Mouse (Mus musculus) lung, postnatal 0 days (tissue): ENCODE results near the gene Jak3. TPM values are rescaled to one million over a fixed set of nuclear protein-coding genes. Genes with fewer than 3 reads are reported as not detected.
"Not testable (repeated sequence)": the region's sequence is repeated elsewhere in the genome, so short reads cannot be mapped to it uniquely, and the experiment has no call there.

Experiments
- ATAC-seq: fragments of 200-750 bp; cut with Nextera tagmentation; 2 replicates; pipeline ENCODE4 v1.8.0; 2017; ENCODE audit warnings: moderate library complexity
- DNase-seq: peaks from one replicate; pipeline ENCODE4 v3.0.0-alpha.2; 2016; ENCODE audit warnings: low spot score
- H3K27ac ChIP-seq: fragments of 300-500 bp; sonication (generic); 2 replicates; pipeline ENCODE4 v1.5.1; 2014; ENCODE audit warnings: antibody characterized with exemption, mild to moderate bottlenecking, low read length, mixed read lengths
- H3K27me3 ChIP-seq: fragments of 300-500 bp; sonication (generic); replicated peaks from 2 replicates; pipeline ENCODE4 v1.6.1; 2014; ENCODE audit warnings: low read length, mixed read lengths; ENCODE audit not compliant: insufficient read depth
- H3K36me3 ChIP-seq: fragments of 300-500 bp; sonication (generic); 2 replicates; pipeline ENCODE4 v1.6.1; 2014; ENCODE audit warnings: low read length, mixed read lengths; ENCODE audit not compliant: insufficient read depth
- H3K4me1 ChIP-seq: fragments of 300-500 bp; sonication (generic); 2 replicates; pipeline ENCODE4 v1.6.1; 2014; ENCODE audit warnings: antibody characterized with exemption, low read depth, low read length, mixed read lengths; ENCODE audit not compliant: insufficient read depth
- H3K4me2 ChIP-seq: fragments of 300-500 bp; sonication (generic); replicated peaks from 2 replicates; pipeline ENCODE4 v1.6.1; 2014; ENCODE audit warnings: low read depth, mild to moderate bottlenecking, low read length, moderate library complexity, mixed read lengths
- H3K4me3 ChIP-seq: fragments of 300-500 bp; sonication (generic); 2 replicates; pipeline ENCODE4 v1.5.1; 2014; ENCODE audit warnings: low read depth, low read length
- H3K9ac ChIP-seq: fragments of 300-500 bp; sonication (generic); replicated peaks from 2 replicates; pipeline ENCODE4 v1.6.1; 2014; ENCODE audit warnings: low read depth, mild to moderate bottlenecking
- H3K9me3 ChIP-seq: fragments of 300-500 bp; sonication (generic); 2 replicates; pipeline ENCODE4 v1.6.1; 2016; ENCODE audit warnings: low read length, mixed read lengths
- CTCF ChIP-seq: IDR thresholded peaks from 2 replicates; pipeline ENCODE4 v1.5.1; 2016; ENCODE audit warnings: antibody characterized with exemption, mild to moderate bottlenecking
- EP300 ChIP-seq: IDR thresholded peaks from 2 replicates; pipeline ENCODE4 v1.6.1; 2016; ENCODE audit warnings: antibody characterized with exemption, mild to moderate bottlenecking, control low read depth
- WGBS: fragments of 180-500 bp; shearing (Covaris S2); extraction: QIAGEN DNeasy Blood & Tissue Kit; methylation state at CpG from one replicate; pipeline ENCODE4 v1.1.7; 2014; 5-methylcytosine and 5-hydroxymethylcytosine counted together
- polyA plus RNA-seq: library from polyadenylated mRNA; unstranded; fragments of >200 nt; fragmentation: Nextera tagmentation; extraction: Ambion mirVana; gene quantifications from 2 replicates; pipeline ENCODE4 v1.2.1, GENCODE M21; 2015

The Jak3 gene
- polyA plus RNA-seq, 1 experiment from 2014 or later = 7.7 TPM

DNA sequence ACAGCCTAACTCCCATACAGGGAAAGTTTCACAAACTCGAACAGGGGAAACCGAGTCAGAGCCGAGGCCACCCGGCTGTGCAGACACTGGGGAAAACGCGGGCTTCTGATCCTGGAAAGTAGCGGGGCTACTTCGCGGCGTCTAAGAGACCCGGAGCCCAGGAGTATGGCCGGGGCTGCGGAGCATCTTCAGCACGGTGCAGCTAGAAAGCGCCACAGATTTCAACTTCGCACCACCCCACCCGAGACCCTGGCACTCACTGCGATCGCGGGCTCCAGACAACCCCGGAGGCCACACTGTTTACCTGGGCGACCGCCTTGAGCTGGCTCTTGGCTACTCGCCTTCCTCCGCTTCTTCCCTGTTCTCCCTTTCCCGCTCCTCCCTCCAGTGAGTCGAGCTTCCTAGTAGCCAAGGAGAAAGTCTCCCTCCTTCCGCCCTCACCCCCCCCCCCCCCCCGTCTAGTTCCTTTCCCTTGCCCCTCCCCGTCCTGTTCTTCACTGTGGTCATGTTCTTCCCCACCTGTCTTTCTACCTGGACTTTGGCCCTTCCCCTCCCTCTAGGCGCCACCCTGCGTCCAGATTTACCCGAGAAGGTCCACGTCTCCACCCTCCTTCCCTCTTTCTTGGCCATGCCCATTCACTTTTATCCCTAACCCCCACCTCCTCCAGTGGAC, 25.5 kb downstream of the Jak3 start, which contains the start of gene B3gnt3:
B3gnt3 (minus strand) TSS at position 376 of the 673 bp plus-strand sequence.
- WGBS = 11% methylated on average over 24 of the region's 34 CpGs
- H3K27ac ChIP-seq = peak within 1 kb of the TSS; percentile 71

DNA sequence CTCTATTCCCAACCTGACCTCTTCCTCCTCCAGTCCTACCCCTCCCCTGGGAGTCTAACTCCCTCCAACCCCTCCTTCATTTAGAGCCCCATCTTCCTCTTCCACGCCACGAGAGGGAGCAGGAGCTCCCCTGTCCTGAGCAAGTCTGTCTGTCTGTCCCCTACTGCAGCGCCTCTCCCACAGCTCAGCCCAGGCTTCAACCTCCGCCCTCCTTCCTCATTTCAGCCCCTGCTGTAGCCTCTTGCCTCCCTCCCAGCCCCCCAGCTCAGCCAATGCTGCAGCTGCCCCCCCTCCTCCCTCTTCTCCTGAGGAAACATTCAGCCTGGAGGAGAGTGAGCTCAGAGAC, 26.0 kb downstream of the Jak3 start:
- Histone ChIP-seq H3K27ac (no peak overlapping the region), H3K36me3 (no peaks in the 10 kb centered on the region), H3K4me2 (peak overlapping the region; percentile 60; the same call in 1 of the 2 replicates), H3K27me3 (peaks cover 15% of the 10 kb centered on the region; the same call in 1 of the 2 replicates), H3K4me3 (no peak overlapping the region), H3K4me1 (no peaks in the 10 kb centered on the region), H3K9ac (no peak overlapping the region), H3K9me3 (no peaks in the 10 kb centered on the region)
- 31% methylated on average over 4 of the region's 4 CpGs for WGBS
- TF ChIP-seq EP300 = no peak
- TF ChIP-seq CTCF = peak; percentile 51
- ATAC-seq (no peak), DNase-seq (no peak)

More for the DNA sequence above, 25.5 kb downstream of the Jak3 start, which contains the start of gene B3gnt3:
- Histone ChIP-seq H3K9me3 (no peaks in the 10 kb centered on the region), H3K9ac (no peak within 1 kb of the TSS; the same call in none of the 2 replicates), H3K4me2 (peak within 1 kb of the TSS; percentile 60), H3K27me3 (peaks cover 15% of the 10 kb centered on the region; the same call in 1 of the 2 replicates), H3K36me3 (no peaks in the 10 kb centered on the region), H3K4me1 (no peaks in the 10 kb centered on the region), H3K4me3 (peak within 1 kb of the TSS; percentile 41)
- ATAC-seq (no peak; the same call in 1 of the 2 replicates), DNase-seq (no peak)
- TF ChIP-seq EP300 (no peak), CTCF (no peak)

DNA sequence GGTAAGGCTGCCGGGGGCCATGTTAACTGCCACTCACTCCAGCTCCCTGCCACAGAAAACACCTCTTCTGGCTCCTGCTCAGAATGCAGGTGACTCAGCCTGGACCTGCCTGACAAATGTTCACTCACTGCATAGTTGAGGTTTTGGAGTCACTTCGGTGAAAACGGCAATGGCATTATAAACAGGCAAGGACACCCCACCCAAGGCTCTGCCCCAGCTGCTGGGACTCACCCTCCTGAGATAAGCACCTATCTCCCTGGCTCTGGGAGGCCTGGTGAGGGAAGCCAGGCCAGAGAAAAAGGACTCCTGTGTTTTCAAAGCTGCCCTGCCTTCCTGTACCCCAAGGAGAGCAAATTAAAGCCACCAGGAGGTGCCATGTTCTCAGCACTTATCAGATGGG, 26.8 kb downstream of the Jak3 start:
- H3K27ac ChIP-seq = no peak overlapping the region
- TF ChIP-seq CTCF (no peak), EP300 (no peak)
- H3K27me3 ChIP-seq = peaks cover 15% of the 10 kb centered on the region; the same call in 1 of the 2 replicates

DNA sequence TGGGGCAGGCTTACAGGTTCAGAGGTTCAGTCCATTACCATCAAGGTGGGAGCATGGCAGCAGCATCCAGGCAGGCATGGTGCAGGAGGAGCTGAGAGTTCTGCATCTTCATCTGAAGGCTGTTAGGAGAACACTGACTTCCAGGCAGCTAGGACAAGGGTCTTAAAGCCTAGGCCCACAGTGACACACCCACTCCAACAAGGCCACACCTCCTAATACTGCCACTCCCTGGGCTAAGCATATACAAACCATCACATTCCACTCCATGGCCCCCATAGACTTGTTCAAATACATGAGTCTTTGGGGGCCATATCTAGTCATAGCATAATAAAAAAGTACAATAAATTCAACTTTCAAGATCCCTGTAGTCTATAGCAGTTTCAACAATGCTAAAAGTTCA, 27.3 kb downstream of the Jak3 start:
- peaks cover 15% of the 10 kb centered on the region; the same call in 1 of the 2 replicates for H3K27me3 ChIP-seq

More for the DNA sequence above, 26.8 kb downstream of the Jak3 start:
- Histone ChIP-seq H3K4me3 (no peak overlapping the region), H3K9ac (no peak overlapping the region), H3K9me3 (no peaks in the 10 kb centered on the region), H3K4me1 (no peaks in the 10 kb centered on the region), H3K36me3 (no peaks in the 10 kb centered on the region), H3K4me2 (no peak overlapping the region)
- ATAC-seq = peak; percentile 11; the same call in 1 of the 2 replicates
- no peak for DNase-seq
- WGBS = 60% methylated on average over 3 of the region's 3 CpGs

DNA sequence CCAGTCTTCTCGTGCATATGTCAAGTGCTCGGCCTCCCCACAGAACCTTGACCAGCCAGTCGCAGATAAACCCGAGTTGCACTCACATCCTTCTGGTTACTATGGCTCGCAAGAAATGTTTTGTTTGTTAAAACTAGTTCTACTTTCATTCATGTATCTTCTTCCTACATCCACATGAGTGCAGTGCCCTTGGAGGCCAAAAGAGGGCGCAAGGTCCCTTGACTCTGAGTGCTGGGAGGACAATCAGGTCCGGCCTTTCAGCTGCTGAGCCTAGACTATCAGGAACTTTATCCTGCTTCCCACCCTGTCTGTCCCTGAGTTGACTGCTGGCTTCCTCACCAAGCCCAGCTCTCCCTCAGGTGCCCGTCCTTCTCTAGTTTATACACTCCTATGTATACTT, 31.8 kb downstream of the Jak3 start:
- Histone ChIP-seq H3K4me3 (no peak overlapping the region), H3K27ac (no peak overlapping the region), H3K9ac (no peak overlapping the region), H3K4me1 (no peaks in the 10 kb centered on the region), H3K4me2 (no peak overlapping the region), H3K9me3 (no peaks in the 10 kb centered on the region), H3K36me3 (no peaks in the 10 kb centered on the region), H3K27me3 (0 out of 2 replicates have a peak, but pooled peaks cover 5% of the 10 kb centered on the region)
- TF ChIP-seq CTCF (peak; percentile 75), EP300 (no peak)
- DNase-seq (peak; percentile 44), ATAC-seq (no peak)
- WGBS = 38% methylated on average over 8 of the region's 8 CpGs

More for the DNA sequence above, 27.3 kb downstream of the Jak3 start:
- H3K9ac ChIP-seq, H3K4me2 ChIP-seq, H3K27ac ChIP-seq, H3K4me3 ChIP-seq, H3K4me1 ChIP-seq, H3K9me3 ChIP-seq, ATAC-seq, H3K36me3 ChIP-seq, DNase-seq: not testable (repeated sequence)

DNA sequence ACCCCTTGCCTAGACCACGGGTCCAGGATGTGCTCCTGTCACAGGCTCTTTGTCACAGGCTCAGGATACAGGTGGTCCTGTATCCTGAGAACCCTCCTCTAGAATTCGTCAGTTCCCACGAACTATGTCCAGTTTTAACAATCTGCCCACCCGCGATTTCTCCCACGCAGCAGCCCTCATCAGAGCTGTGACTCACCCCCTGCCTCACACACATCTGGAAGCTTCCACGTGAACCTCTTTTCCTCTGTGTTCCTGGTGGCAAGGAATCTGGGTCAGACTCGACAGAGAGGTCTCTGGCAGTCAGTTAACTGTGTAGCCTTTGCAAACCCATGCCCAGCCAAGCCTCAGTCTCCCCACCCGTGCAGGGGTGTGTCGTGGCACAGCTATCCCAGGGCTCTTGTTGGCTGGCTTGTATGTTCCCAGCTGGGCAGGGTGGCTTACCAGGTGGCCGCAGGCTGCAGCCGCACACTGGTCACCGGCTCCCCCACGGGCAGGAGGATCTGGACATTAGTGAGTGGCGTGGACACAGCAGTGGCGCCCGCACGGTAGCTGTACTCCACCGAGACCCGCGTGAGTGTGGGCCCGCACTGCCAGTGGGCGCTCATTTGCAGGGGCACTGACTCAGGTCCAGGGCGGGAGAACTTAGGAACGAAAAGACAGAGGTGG, 33.2 kb downstream of the Jak3 start:
- DNase-seq (no peak), ATAC-seq (no peak)
- TF ChIP-seq EP300 (no peak), CTCF (no peak)
- Histone ChIP-seq H3K4me2 (no peak overlapping the region), H3K27me3 (0 out of 2 replicates have a peak, but pooled peaks cover 5% of the 10 kb centered on the region), H3K27ac (no peak overlapping the region), H3K4me1 (no peaks in the 10 kb centered on the region), H3K9me3 (no peaks in the 10 kb centered on the region), H3K9ac (no peak overlapping the region), H3K36me3 (no peaks in the 10 kb centered on the region), H3K4me3 (no peak overlapping the region)
- whole genome bisulfite sequencing = 42% methylated on average over 25 of the region's 25 CpGs
